ENCODE assay signal across 8 mouse cellular contexts in genomic region chr10:39535347-39535746, GRCm38 (mm10).
A peak's percentile ranks its signal among the peaks of the same experiment; 100 is the strongest.
DNase-seq lines count a peak whose midpoint lies in the region; ATAC-seq and TF ChIP-seq lines count a peak whose summit lies in the region.

No protein-coding gene starts in this region.

- no peak for ATAC-seq in hindbrain, embryonic 15.5 days (ENCODE audit: low FRiP score, low read depth)
- ATAC-seq in limb, embryonic 15.5 days (ENCODE audit: insufficient number of reproducible peaks, low FRiP score, low TSS enrichment, low read depth) = no peak
- ATAC-seq in stomach, embryonic 15.5 days (ENCODE audit: insufficient read depth, low FRiP score, low read depth) = 0 out of 2 replicates have a peak, but pooled peaks have one; percentile 4
- no peak for ATAC-seq in CD4-positive, CD25-positive, alpha-beta regulatory T cell, adult 4 months

- WGBS in hindbrain, embryonic 15.5 days = 38% methylated on average over 3 of the region's 3 CpGs
- 68% methylated on average over 3 of the region's 3 CpGs for WGBS in limb, embryonic 15.5 days
- WGBS in stomach, embryonic 15.5 days = 60% methylated on average over 3 of the region's 3 CpGs
- WGBS in thymus, adult 2 months = 98% methylated on average over 3 of the region's 3 CpGs

- peak overlapping the region; percentile 74 for H3K27ac ChIP-seq in hindbrain, embryonic 15.5 days (replicated peaks)
- peak overlapping the region; percentile 81; the same call in 1 of the 2 replicates for H3K27ac ChIP-seq in limb, embryonic 15.5 days
- H3K27ac ChIP-seq in stomach, embryonic 15.5 days = peak overlapping the region; percentile 83
- no peak overlapping the region for H3K27ac ChIP-seq in thymus, adult 2 months (ENCODE audit: control insufficient read depth, insufficient read depth, low read length)

- no peak overlapping the region for H3K4me2 ChIP-seq in hindbrain, embryonic 15.5 days
- no peak overlapping the region for H3K4me2 ChIP-seq in limb, embryonic 15.5 days
- H3K4me2 ChIP-seq in stomach, embryonic 15.5 days = no peak overlapping the region

- intact Hi-C loops in left cerebral cortex, postnatal 4 days (cut with DNase I) = no loop called here
- intact Hi-C loops in left cerebral cortex, postnatal 10 days (cut with DNase I) = no loop called here

- TF ChIP-seq POLR2A in thymus, adult 2 months (IDR thresholded peaks at IDR 0.05; ENCODE audit: control insufficient read depth, extremely low read depth, insufficient read depth, low read length, poor library complexity) = no peak

- DNase-seq in left cerebral cortex, postnatal 4 days = peak; percentile 54
- DNase-seq in left cerebral cortex, postnatal 10 days (ENCODE audit: extremely low spot score in 1 of 2, low spot score in 2 of 2) = no peak
- no peak for DNase-seq in thymus, adult 2 months
- DNase-seq in Muller cell, postnatal 12 days (ENCODE audit: inconsistent ontology term) = no peak

- H3K4me1 ChIP-seq in hindbrain, embryonic 15.5 days (replicated peaks) = peaks cover 63% of the 10 kb centered on the region
- H3K4me1 ChIP-seq in limb, embryonic 15.5 days = peaks cover 65% of the 10 kb centered on the region
- peaks cover 61% of the 10 kb centered on the region for H3K4me1 ChIP-seq in stomach, embryonic 15.5 days
- peaks cover 9% of the 10 kb centered on the region for H3K4me1 ChIP-seq in thymus, adult 2 months (replicated peaks; ENCODE audit: control insufficient read depth, insufficient read depth, low read length)

- no peaks in the 10 kb centered on the region for H3K27me3 ChIP-seq in hindbrain, embryonic 15.5 days
- no peaks in the 10 kb centered on the region for H3K27me3 ChIP-seq in limb, embryonic 15.5 days
- no peaks in the 10 kb centered on the region for H3K27me3 ChIP-seq in stomach, embryonic 15.5 days (replicated peaks)
- H3K27me3 ChIP-seq in thymus, adult 2 months (ENCODE audit: control insufficient read depth, insufficient read depth, low read length) = no peaks in the 10 kb centered on the region

- peaks cover 5% of the 10 kb centered on the region; the same call in 1 of the 2 replicates for H3K36me3 ChIP-seq in hindbrain, embryonic 15.5 days
- no peaks in the 10 kb centered on the region for H3K36me3 ChIP-seq in limb, embryonic 15.5 days
- no peaks in the 10 kb centered on the region for H3K36me3 ChIP-seq in stomach, embryonic 15.5 days
- H3K36me3 ChIP-seq in thymus, adult 2 months (ENCODE audit: control insufficient read depth, insufficient read depth, low read length) = peaks cover 27% of the 10 kb centered on the region

- no peaks in the 10 kb centered on the region for H3K9me3 ChIP-seq in hindbrain, embryonic 15.5 days
- no peaks in the 10 kb centered on the region for H3K9me3 ChIP-seq in limb, embryonic 15.5 days
- no peaks in the 10 kb centered on the region for H3K9me3 ChIP-seq in stomach, embryonic 15.5 days

- no peak overlapping the region for H3K4me3 ChIP-seq in hindbrain, embryonic 15.5 days
- no peak overlapping the region for H3K4me3 ChIP-seq in limb, embryonic 15.5 days
- H3K4me3 ChIP-seq in stomach, embryonic 15.5 days (replicated peaks) = no peak overlapping the region
- H3K4me3 ChIP-seq in thymus, adult 2 months (ENCODE audit: control insufficient read depth, insufficient read depth, low read length) = no peak overlapping the region

- no peak overlapping the region for H3K9ac ChIP-seq in hindbrain, embryonic 15.5 days
- H3K9ac ChIP-seq in limb, embryonic 15.5 days = no peak overlapping the region
- no peak overlapping the region for H3K9ac ChIP-seq in stomach, embryonic 15.5 days

- no peak for TF ChIP-seq CTCF in thymus, adult 2 months (IDR thresholded peaks at IDR 0.05; ENCODE audit: borderline replicate concordance, control insufficient read depth, extremely low read depth, insufficient read depth, low read length, poor library complexity)
